Mouse (Mus musculus) lung, postnatal 0 days (tissue): Measurements from ENCODE around the gene Ap1m1. TPM values are rescaled to one million over a fixed set of nuclear protein-coding genes. Genes with fewer than 3 reads are reported as not detected.

Source experiments
- ATAC-seq: fragments of 200-750 bp; cut with Nextera tagmentation; 2 replicates; pipeline ENCODE4 v1.8.0; 2017; ENCODE audit warnings: moderate library complexity
- DNase-seq: peaks from one replicate; pipeline ENCODE4 v3.0.0-alpha.2; 2016; ENCODE audit warnings: low spot score
- H3K27ac ChIP-seq: fragments of 300-500 bp; sonication (generic); 2 replicates; pipeline ENCODE4 v1.5.1; 2014; ENCODE audit warnings: antibody characterized with exemption, mild to moderate bottlenecking, low read length, mixed read lengths
- H3K27me3 ChIP-seq: fragments of 300-500 bp; sonication (generic); replicated peaks from 2 replicates; pipeline ENCODE4 v1.6.1; 2014; ENCODE audit warnings: low read length, mixed read lengths; ENCODE audit not compliant: insufficient read depth
- H3K36me3 ChIP-seq: fragments of 300-500 bp; sonication (generic); 2 replicates; pipeline ENCODE4 v1.6.1; 2014; ENCODE audit warnings: low read length, mixed read lengths; ENCODE audit not compliant: insufficient read depth
- H3K4me1 ChIP-seq: fragments of 300-500 bp; sonication (generic); 2 replicates; pipeline ENCODE4 v1.6.1; 2014; ENCODE audit warnings: antibody characterized with exemption, low read depth, low read length, mixed read lengths; ENCODE audit not compliant: insufficient read depth
- H3K4me2 ChIP-seq: fragments of 300-500 bp; sonication (generic); replicated peaks from 2 replicates; pipeline ENCODE4 v1.6.1; 2014; ENCODE audit warnings: low read depth, mild to moderate bottlenecking, low read length, moderate library complexity, mixed read lengths
- H3K4me3 ChIP-seq: fragments of 300-500 bp; sonication (generic); 2 replicates; pipeline ENCODE4 v1.5.1; 2014; ENCODE audit warnings: low read depth, low read length
- H3K9ac ChIP-seq: fragments of 300-500 bp; sonication (generic); replicated peaks from 2 replicates; pipeline ENCODE4 v1.6.1; 2014; ENCODE audit warnings: low read depth, mild to moderate bottlenecking
- H3K9me3 ChIP-seq: fragments of 300-500 bp; sonication (generic); 2 replicates; pipeline ENCODE4 v1.6.1; 2016; ENCODE audit warnings: low read length, mixed read lengths
- CTCF ChIP-seq: IDR thresholded peaks from 2 replicates; pipeline ENCODE4 v1.5.1; 2016; ENCODE audit warnings: antibody characterized with exemption, mild to moderate bottlenecking
- EP300 ChIP-seq: IDR thresholded peaks from 2 replicates; pipeline ENCODE4 v1.6.1; 2016; ENCODE audit warnings: antibody characterized with exemption, mild to moderate bottlenecking, control low read depth
- WGBS: fragments of 180-500 bp; shearing (Covaris S2); extraction: QIAGEN DNeasy Blood & Tissue Kit; methylation state at CpG from one replicate; pipeline ENCODE4 v1.1.7; 2014; 5-methylcytosine and 5-hydroxymethylcytosine counted together
- polyA plus RNA-seq: library from polyadenylated mRNA; unstranded; fragments of >200 nt; fragmentation: Nextera tagmentation; extraction: Ambion mirVana; gene quantifications from 2 replicates; pipeline ENCODE4 v1.2.1, GENCODE M21; 2015

The Ap1m1 gene
- polyA plus RNA-seq, 1 experiment from 2014 or later: 68.2 TPM

DNA sequence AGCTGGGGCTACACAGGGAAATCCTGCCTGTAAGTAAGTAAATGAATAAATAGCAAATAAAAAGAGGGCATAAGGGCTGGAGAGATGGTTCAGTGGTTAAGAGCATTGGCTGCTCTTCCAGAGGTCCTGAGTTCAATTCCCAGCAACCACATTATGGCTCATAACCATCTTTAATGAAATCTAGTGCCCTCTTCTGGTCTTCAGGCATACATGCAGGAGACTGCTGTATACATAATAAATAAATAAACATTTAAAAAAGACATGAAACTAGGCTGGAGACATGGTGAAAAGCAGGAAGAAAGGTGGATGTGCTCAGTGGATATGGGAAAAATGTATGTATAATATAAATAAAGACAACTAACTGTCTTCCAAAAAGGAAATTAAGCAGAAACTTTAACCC lies 53.5 kb downstream of the Ap1m1 start:
- ATAC-seq: no peak
- no peak for DNase-seq
- no peak for TF ChIP-seq EP300
- TF ChIP-seq CTCF: peak; percentile 20; the same call in 1 of the 2 replicates
- H3K27ac ChIP-seq: no peak overlapping the region
- no peaks in the 10 kb centered on the region for H3K9me3 ChIP-seq
- H3K4me1 ChIP-seq: peaks cover 7% of the 10 kb centered on the region
- no peak overlapping the region for H3K9ac ChIP-seq
- H3K36me3 ChIP-seq: no peaks in the 10 kb centered on the region
- no peaks in the 10 kb centered on the region for H3K27me3 ChIP-seq
- H3K4me2 ChIP-seq: no peak overlapping the region
- H3K4me3 ChIP-seq: no peak overlapping the region

DNA sequence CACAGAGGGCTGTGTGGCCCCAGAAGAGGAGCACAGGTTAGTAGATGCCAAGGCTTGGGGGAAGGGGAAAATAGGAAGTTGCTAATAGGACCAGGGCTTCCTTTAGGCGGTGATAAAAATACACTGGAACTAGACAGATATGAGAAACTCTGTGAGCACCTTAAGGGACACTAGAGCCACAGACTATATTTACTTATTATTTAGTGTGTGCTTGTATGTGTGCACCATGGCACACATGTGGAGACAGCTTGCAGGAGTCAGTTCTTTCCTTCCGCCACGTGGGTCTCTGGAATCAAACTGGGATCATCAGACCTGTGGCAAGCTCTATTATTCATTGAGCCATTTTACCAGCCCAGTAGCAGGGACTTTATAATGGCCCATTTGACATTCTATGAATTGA lies 55.3 kb downstream of the Ap1m1 start:
- 65% methylated on average over 3 of the region's 3 CpGs for WGBS
- Histone ChIP-seq H3K4me2 (no peak overlapping the region), H3K36me3 (no peaks in the 10 kb centered on the region), H3K4me1 (peaks cover 7% of the 10 kb centered on the region), H3K9ac (0 out of 2 replicates have a peak overlapping the region, but pooled peaks have one; percentile 8), H3K4me3 (no peak overlapping the region), H3K27me3 (no peaks in the 10 kb centered on the region), H3K9me3 (no peaks in the 10 kb centered on the region), H3K27ac (peak overlapping the region; percentile 87)
- DNase-seq: peak; percentile 30
- peak; percentile 13 for ATAC-seq
- TF ChIP-seq EP300 (no peak), CTCF (no peak)

DNA sequence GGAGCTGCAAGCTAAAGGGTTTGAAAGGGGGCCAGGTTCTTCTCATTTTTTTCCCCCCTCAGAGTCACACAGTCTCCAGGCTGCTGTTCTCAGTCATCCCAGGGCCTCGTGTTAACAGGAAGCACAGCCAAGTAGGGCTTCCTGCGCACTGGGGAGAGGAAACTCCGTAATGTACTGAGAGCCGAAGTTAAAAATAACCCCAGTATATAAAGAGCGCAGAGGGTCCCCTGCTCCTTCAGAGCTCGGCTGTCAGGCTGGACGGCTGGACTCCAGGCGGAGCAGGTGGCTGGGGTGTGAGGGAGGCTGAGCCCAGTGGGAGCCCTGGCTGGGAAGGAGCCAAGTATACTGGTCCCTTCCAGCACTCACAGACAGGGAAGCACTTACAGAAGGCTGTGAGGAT lies 55.9 kb downstream of the Ap1m1 start:
- H3K4me2 ChIP-seq: no peak overlapping the region
- H3K27ac ChIP-seq: peak overlapping the region; percentile 87
- H3K27me3 ChIP-seq: no peaks in the 10 kb centered on the region
- ATAC-seq (peak; percentile 97), DNase-seq (peak; percentile 93)
- no peak overlapping the region for H3K9ac ChIP-seq
- TF ChIP-seq CTCF (peak; percentile 18; the same call in 1 of the 2 replicates), EP300 (peak; percentile 98)
- H3K4me1 ChIP-seq: peaks cover 7% of the 10 kb centered on the region
- H3K36me3 ChIP-seq: no peaks in the 10 kb centered on the region
- no peak overlapping the region for H3K4me3 ChIP-seq
- 15% methylated on average over 8 of the region's 8 CpGs for WGBS
- H3K9me3 ChIP-seq: no peaks in the 10 kb centered on the region

DNA sequence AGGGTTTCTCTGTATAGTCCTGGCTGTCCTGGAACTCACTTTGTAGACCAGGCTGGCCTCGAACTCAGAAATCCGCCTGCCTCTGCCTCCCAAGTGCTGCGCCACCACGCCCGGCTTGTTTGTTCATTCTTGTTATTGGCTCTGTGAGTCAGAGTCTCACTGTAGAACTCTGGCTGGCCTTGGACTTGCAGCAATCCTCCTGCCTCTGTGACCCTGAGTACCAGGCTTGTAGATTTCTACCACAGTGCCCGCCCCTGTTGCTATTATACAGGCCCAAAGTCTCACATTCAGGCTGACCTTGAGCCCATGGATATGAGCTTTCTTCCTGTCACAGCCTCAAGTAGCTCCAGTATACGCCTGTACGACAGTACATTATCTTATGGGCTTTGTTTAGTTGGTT lies 56.7 kb downstream of the Ap1m1 start:
- Histone ChIP-seq H3K36me3 (no peaks in the 10 kb centered on the region), H3K4me1 (peaks cover 7% of the 10 kb centered on the region), H3K9ac (no peak overlapping the region), H3K9me3 (no peaks in the 10 kb centered on the region), H3K4me3 (no peak overlapping the region), H3K27ac (0 out of 2 replicates have a peak overlapping the region, but pooled peaks have one; percentile 29), H3K27me3 (no peaks in the 10 kb centered on the region), H3K4me2 (no peak overlapping the region)
- ATAC-seq (no peak), DNase-seq (no peak)
- WGBS: 90% methylated on average over 8 of the region's 8 CpGs
- no peak for TF ChIP-seq CTCF
- TF ChIP-seq EP300: no peak

DNA sequence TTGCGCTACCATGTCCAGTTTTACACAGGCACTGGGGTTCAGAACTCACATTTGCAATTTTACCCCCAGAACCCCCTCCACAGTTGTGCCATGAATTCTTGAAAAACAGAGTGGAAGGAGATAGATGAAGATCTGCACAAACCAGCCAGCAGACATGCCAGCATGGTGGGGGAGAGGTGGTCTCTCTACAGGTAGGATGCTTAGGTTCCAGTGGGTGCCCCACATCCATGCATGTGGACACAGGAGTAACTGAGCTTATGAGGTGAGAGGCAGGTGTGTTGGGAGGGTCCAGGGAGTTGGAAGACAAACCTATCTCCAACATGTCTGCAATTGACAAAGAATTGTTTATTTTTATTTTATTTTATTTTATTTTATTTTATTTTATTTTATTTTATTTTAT lies 59.1 kb downstream of the Ap1m1 start:
- 84% methylated on average over 1 of the region's 1 CpGs for WGBS
- H3K27ac ChIP-seq: no peak overlapping the region
- H3K9me3 ChIP-seq: no peaks in the 10 kb centered on the region
- no peaks in the 10 kb centered on the region for H3K27me3 ChIP-seq
- TF ChIP-seq EP300: no peak
- no peak for TF ChIP-seq CTCF
- no peak overlapping the region for H3K9ac ChIP-seq
- no peaks in the 10 kb centered on the region for H3K36me3 ChIP-seq
- no peak for DNase-seq
- no peak for ATAC-seq
- H3K4me2 ChIP-seq: no peak overlapping the region
- peaks cover 11% of the 10 kb centered on the region for H3K4me1 ChIP-seq
- no peak overlapping the region for H3K4me3 ChIP-seq

DNA sequence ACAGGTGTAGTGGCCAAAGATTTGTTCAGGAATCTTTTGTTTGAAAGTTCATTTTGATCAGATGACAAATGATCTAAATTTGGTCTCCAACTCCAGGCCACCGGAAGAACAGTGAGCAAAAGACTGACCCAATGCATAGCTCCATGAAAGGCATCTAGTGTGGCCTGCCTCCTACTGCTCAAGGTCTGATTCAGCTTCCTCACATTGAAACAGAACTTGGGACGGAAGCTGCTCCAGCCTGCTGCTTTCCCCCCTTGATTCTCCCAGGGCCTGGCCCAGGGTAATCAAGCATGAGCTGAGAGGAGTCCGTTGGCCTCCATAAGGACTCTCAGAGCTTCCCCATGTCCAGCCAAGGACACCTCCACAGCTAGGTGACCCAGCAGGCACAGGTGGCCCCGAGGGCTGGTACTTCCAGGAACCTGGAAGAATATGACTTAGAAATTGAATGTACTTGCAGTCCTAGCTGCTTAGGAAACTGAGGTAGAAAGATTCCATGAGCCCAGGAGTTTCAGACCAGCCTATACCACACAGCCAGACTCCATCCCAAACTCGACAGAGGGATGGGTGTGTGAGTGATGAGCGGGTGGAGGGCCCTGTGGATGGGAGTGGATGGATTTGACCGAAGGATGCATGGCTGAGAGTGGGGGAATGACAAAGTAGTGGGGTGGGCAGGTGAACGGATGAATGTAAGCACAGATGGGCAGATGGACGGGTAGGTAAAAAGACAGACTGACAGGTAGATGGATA lies 61.0 kb downstream of the Ap1m1 start:
- ATAC-seq (no peak), DNase-seq (peak; percentile 27)
- Histone ChIP-seq H3K4me3 (no peak overlapping the region), H3K4me2 (no peak overlapping the region), H3K4me1 (peaks cover 6% of the 10 kb centered on the region; the same call in 1 of the 2 replicates), H3K36me3 (no peaks in the 10 kb centered on the region), H3K27me3 (no peaks in the 10 kb centered on the region), H3K9me3 (no peaks in the 10 kb centered on the region), H3K27ac (peak overlapping the region; percentile 20; the same call in 1 of the 2 replicates), H3K9ac (no peak overlapping the region)
- peak; percentile 36 for TF ChIP-seq CTCF
- no peak for TF ChIP-seq EP300
- 68% methylated on average over 9 of the region's 9 CpGs for WGBS
